Mouse (Mus musculus): ENCODE measurements at regions not wholly inside any gene's neighbourhood (a gene's known extent, or its start where the extent isn't known, plus 50 kb on each side); places are given as distances from the start of the nearest gene placed in this dataset.

- DNase-seq, result no peak
These were observed 159.5 kb downstream of the Zfp281 start for GRCm38 (mm10) chr1:136784178-136784577.

- no peak for DNase-seq
These were observed 164.3 kb downstream of the Zfp281 start for GRCm38 (mm10) chr1:136788979-136789513.

- no peak for DNase-seq
These were observed 166.9 kb downstream of the Zfp281 start for GRCm38 (mm10) chr1:136791641-136792040.

All from kidney, adult 11 months (tissue).